Mouse (Mus musculus) kidney, adult 2 months (tissue): Measurements from ENCODE around the gene Pcmtd2. TPM values are rescaled to one million over a fixed set of nuclear protein-coding genes. Genes with fewer than 3 reads are reported as not detected.
A peak's percentile ranks its signal among the peaks of the same experiment; 100 is the strongest.
"Not testable (repeated sequence)": the region's sequence is repeated elsewhere in the genome, so short reads cannot be mapped to it uniquely, and the experiment has no call there.

ENCODE experiments used
- DNase-seq: peaks from one replicate; pipeline ENCODE4 v3.0.0; 2021
- H3K27ac ChIP-seq: fragments of 200-500 bp; 2 replicates; pipeline ENCODE4 v1.5.1; 2012; ENCODE audit warnings: low read depth, low read length, control low read depth, inconsistent platforms; ENCODE audit not compliant: insufficient read depth
- H3K27me3 ChIP-seq: fragments of 200-500 bp; replicated peaks from 2 replicates; pipeline ENCODE4 v1.6.1; 2012; ENCODE audit warnings: mild to moderate bottlenecking, moderate library complexity, low read length, inconsistent platforms; ENCODE audit not compliant: control insufficient read depth, insufficient read depth
- H3K36me3 ChIP-seq: fragments of 200-500 bp; 2 replicates; pipeline ENCODE4 v1.6.1; 2012; ENCODE audit warnings: mild to moderate bottlenecking, moderate library complexity, low read length, inconsistent platforms; ENCODE audit not compliant: control insufficient read depth, insufficient read depth
- H3K4me1 ChIP-seq: fragments of 200-500 bp; 2 replicates; pipeline ENCODE4 v1.6.1; 2011; ENCODE audit warnings: low read length; ENCODE audit not compliant: control insufficient read depth, insufficient read depth
- H3K4me3 ChIP-seq: fragments of 200-500 bp; 2 replicates; pipeline ENCODE4 v1.5.1; 2011; ENCODE audit warnings: mild to moderate bottlenecking, low read depth, low read length, control low read depth; ENCODE audit not compliant: insufficient read depth
- CTCF ChIP-seq: fragments of 200-500 bp; conservative IDR thresholded peaks from 2 replicates; pipeline ENCODE4 v1.5.1; 2011; ENCODE audit warnings: low read depth, mild to moderate bottlenecking, control low read depth, low read length, moderate library complexity, mixed read lengths; ENCODE audit not compliant: insufficient read depth, insufficient read length
- POLR2A ChIP-seq: fragments of 200-500 bp; IDR thresholded peaks from one replicate; pipeline ENCODE4 v1.6.1; 2011; ENCODE audit warnings: low read depth, low read length, control low read depth
- WGBS: fragments of 180-500 bp; shearing (Covaris S2); methylation state at CpG from one replicate; pipeline ENCODE4 v1.1.7; 2018; 5-methylcytosine and 5-hydroxymethylcytosine counted together
- polyA plus RNA-seq: library from polyadenylated mRNA; depleted of rRNA; stranded (reverse); fragments of >200 nt; gene quantifications from 2 replicates; pipeline ENCODE4 v1.2.3, GENCODE M21; 2012; rRNA removed

The Pcmtd2 gene
- polyA plus RNA-seq: 40.4 and 51.6 TPM in 2 replicates

DNA sequence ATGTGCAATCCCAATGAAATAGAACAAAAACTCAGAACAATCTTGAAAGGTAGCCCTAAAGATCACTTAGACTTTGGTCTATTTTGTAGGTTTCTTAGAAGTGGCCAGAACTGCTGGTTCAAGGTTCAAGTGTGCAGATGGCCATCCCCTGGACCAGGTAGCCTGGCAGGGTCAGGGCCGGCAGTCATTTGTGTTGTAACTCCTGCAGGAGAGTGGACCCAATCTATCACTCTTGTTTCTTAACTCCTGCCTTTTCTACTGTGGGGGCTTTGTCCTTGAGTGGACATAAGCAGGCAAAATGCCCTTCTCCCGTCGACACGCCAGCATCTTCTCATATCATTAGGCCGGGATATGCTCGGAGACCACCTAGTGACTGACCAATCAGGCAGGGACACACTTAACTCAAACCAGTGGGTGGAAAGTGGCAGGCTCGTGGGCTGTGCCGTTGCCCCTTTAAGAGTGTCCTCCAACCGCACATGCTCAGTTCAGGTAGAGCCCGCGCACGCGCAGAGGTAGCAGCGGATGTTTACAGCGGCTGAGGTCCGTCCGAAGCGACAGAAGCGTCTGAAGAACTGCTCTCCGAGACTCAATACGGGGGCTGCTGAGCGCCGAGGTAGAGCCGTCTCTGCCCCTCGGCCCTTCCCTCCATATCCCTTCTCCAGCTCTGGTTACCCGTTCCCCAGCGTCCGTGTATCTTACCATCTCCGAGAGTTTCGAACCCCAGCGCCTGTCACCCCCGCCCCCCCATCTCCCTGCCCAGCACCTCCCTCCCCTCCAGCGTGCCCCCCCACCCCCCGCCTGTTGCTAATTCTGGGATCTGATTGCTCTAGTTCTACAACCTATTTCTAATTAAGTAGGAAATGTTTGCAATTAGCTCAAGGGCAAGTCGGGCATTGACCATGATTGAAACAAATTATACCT lies at the start of gene Pcmtd2:
Gene Pcmtd2, plus strand, starts transcription at position 483 of the 921 bp plus-strand sequence.
- Histone ChIP-seq H3K27me3 (no peaks in the 10 kb centered on the region), H3K4me1 (peaks cover 9% of the 10 kb centered on the region; the same call in 1 of the 2 replicates), H3K4me3 (peak within 1 kb of the TSS; percentile 86), H3K27ac (peak within 1 kb of the TSS; percentile 77), H3K36me3 (no peaks in the 10 kb centered on the region)
- peak; percentile 97 for DNase-seq
- no peak for TF ChIP-seq CTCF
- TF ChIP-seq POLR2A: peak; percentile 78
- WGBS: under 1% methylated on average over 35 of the region's 35 CpGs

- H3K27me3 ChIP-seq: no peaks in the 10 kb centered on the region
- no peak overlapping the region for H3K4me3 ChIP-seq
- H3K4me1 ChIP-seq: no peaks in the 10 kb centered on the region
- TF ChIP-seq CTCF: no peak
- no peak for TF ChIP-seq POLR2A
- WGBS: 78% methylated on average over 6 of the region's 6 CpGs
- DNase-seq: no peak
- no peak overlapping the region for H3K27ac ChIP-seq
- no peaks in the 10 kb centered on the region for H3K36me3 ChIP-seq
These were observed 48.3 kb upstream of the Pcmtd2 start for GRCm38 (mm10) chr2:181789396-181789795.

DNA sequence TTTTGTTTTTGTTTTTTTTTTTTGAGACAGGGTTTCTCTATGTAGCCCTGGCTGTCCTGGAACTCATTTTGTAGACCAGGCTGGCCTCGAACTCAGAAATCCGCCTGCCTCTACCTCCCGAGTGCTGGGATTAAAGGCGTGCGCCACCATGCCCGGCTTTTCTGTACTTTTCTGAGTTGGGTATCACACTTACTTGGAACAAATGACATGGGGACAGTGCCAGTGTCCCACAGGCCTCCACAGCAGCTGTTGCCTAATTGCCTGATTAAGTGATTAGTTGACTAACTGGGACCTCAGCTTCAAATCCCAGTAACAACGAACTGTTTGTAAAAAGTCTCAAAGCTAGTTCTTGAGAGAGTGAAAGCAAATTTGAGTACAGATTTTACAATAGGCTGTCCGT lies 44.5 kb upstream of the Pcmtd2 start:
- DNase-seq, H3K36me3 ChIP-seq: not testable (repeated sequence)

DNA sequence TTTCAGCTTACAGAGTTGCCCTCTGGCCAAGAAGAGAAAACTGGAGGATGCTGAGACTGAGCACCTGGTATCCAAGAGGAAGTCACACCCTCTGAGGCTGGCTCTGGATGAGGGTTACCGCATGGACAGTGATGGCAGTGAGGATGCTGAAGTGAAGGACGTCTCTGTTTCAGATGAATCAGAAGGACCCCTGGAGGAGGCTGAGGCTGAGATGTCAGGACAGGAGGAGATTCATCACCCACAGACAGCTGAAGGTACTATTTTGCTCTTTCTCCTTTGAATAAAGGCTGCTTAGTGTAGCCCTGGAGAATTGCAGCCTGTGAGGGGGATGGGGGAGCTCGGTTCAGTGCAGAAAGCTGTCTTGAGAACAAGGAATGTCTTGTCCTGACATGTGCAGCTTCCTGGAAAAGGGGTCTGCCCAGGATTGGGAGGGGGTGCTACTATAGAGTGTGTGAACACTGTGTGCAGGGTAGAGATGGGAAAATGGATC lies 42.0 kb upstream of the Pcmtd2 start:
- 60% methylated on average over 3 of the region's 3 CpGs for WGBS
- Histone ChIP-seq H3K36me3 (no peaks in the 10 kb centered on the region), H3K27me3 (no peaks in the 10 kb centered on the region), H3K4me1 (no peaks in the 10 kb centered on the region), H3K27ac (no peak overlapping the region), H3K4me3 (no peak overlapping the region)
- DNase-seq: no peak
- TF ChIP-seq CTCF (no peak), POLR2A (no peak)

More for the DNA sequence above, 44.5 kb upstream of the Pcmtd2 start:
- H3K27ac ChIP-seq, H3K4me1 ChIP-seq, H3K27me3 ChIP-seq, H3K4me3 ChIP-seq: not testable (repeated sequence)
- WGBS: 82% methylated on average over 8 of the region's 8 CpGs

GRCm38 (mm10) chr2:181797672-181798071 lies 40.0 kb upstream of the Pcmtd2 start:
- H3K4me3 ChIP-seq: no peak overlapping the region
- DNase-seq: no peak
- H3K4me1 ChIP-seq: no peaks in the 10 kb centered on the region
- no peaks in the 10 kb centered on the region for H3K27me3 ChIP-seq
- no peak for TF ChIP-seq CTCF
- no peak for TF ChIP-seq POLR2A
- 79% methylated on average over 8 of the region's 8 CpGs for WGBS
- H3K27ac ChIP-seq: no peak overlapping the region
- no peaks in the 10 kb centered on the region for H3K36me3 ChIP-seq

- H3K27me3 ChIP-seq: no peaks in the 10 kb centered on the region
- TF ChIP-seq CTCF (no peak), POLR2A (no peak)
- 66% methylated on average over 2 of the region's 2 CpGs for WGBS
- H3K4me1 ChIP-seq: no peaks in the 10 kb centered on the region
- DNase-seq: no peak
- H3K4me3 ChIP-seq: no peak overlapping the region
- no peak overlapping the region for H3K27ac ChIP-seq
- no peaks in the 10 kb centered on the region for H3K36me3 ChIP-seq
These were observed 8.5 kb upstream of the Pcmtd2 start for GRCm38 (mm10) chr2:181829032-181829650.

GRCm38 (mm10) chr2:181832745-181833144 lies 4.9 kb upstream of the Pcmtd2 start:
- TF ChIP-seq CTCF: no peak
- no peak for TF ChIP-seq POLR2A
- WGBS: 82% methylated on average over 2 of the region's 2 CpGs
- no peak for DNase-seq

More at GRCm38 (mm10) chr2:181832745-181833144, 4.9 kb upstream of the Pcmtd2 start:
- H3K27me3 ChIP-seq: no peaks in the 10 kb centered on the region
- peaks cover 3% of the 10 kb centered on the region; the same call in 1 of the 2 replicates for H3K4me1 ChIP-seq
- H3K36me3 ChIP-seq: no peaks in the 10 kb centered on the region
- no peak overlapping the region for H3K4me3 ChIP-seq
- no peak overlapping the region for H3K27ac ChIP-seq
